Mouse (Mus musculus) intestine, embryonic 15.5 days (tissue): ENCODE data around the gene Slc25a36. TPM values are rescaled to one million over a fixed set of nuclear protein-coding genes. Genes with fewer than 3 reads are reported as not detected.

ENCODE experiments used
- polyA plus RNA-seq: library from polyadenylated mRNA; unstranded; fragments of >200 nt; fragmentation: Nextera tagmentation; extraction: Ambion mirVana; gene quantifications from 2 replicates; pipeline ENCODE4 v1.2.1, GENCODE M21; 2015

Slc25a36 gene
- polyA plus RNA-seq, 1 experiment from 2014 or later, result 63.1 TPM

Other genes starting within 250 kb of the Slc25a36 start
- gene Pxylp1, start 218.5 kb downstream of the Slc25a36 start, polyA plus RNA-seq, result 37.6 and 41.5 TPM in 2 replicates
- 29.3 and 29.9 TPM in 2 replicates for gene Spsb4, start 92.3 kb downstream of the Slc25a36 start, polyA plus RNA-seq